Mouse (Mus musculus): ENCODE measurements at regions not wholly inside any gene's neighbourhood (a gene's known extent, or its start where the extent isn't known, plus 50 kb on each side); places are given as distances from the start of the nearest gene placed in this dataset.

DNA sequence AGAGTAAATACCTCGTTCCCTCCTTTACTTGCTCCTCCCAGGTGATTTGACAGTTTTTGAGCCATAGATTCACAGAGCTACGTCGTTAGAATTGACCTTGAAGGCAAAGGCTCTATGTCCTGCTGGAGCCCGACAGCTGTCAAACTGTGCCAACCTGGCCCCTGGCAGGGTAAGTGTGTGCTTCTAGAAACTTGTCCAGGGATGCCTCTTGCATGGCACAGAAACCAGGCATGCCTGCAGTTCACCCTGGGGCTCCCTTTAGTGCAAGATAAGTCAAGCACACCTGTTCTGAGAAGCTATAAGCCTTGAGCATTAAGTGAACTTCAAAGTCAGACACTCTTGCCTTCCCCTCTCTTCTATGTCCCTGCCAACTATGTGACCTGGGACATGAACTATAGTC, 64.1 kb upstream of the Rpl10-ps3 start:
- Histone ChIP-seq H3K9ac (ENCODE audit: control insufficient read depth, low read depth, low read length, poor library complexity, severe bottlenecking) (no peak overlapping the region), H3K4me1 (ENCODE audit: control insufficient read depth in 1 of 2, insufficient read depth in 2 of 2, low read length in 2 of 2) (no peaks in the 10 kb centered on the region), H3K36me3 (ENCODE audit: control insufficient read depth in 1 of 2, insufficient read depth in 2 of 2, low read length in 2 of 2) (no peaks in the 10 kb centered on the region), H3K9me3 (replicated peaks; ENCODE audit: insufficient read depth, low read length) (no peaks in the 10 kb centered on the region), H3K79me2 (ENCODE audit: control insufficient read depth, insufficient read depth, low read length, poor library complexity) (no peaks in the 10 kb centered on the region), H3K27ac (ENCODE audit: control insufficient read depth, low read depth, low read length) (no peak overlapping the region), H3K27me3 (ENCODE audit: control insufficient read depth in 1 of 2, insufficient read depth in 2 of 2, low read length in 2 of 2) (no peaks in the 10 kb centered on the region; a peak in 2 of 4 replicates), H3K4me3 (ENCODE audit: control insufficient read depth in 1 of 2, insufficient read depth in 1 of 2, low read depth in 2 of 2, low read length in 2 of 2) (no peak overlapping the region)
- DNase-seq (ENCODE audit: low read depth, low spot score) = no peak
- TF ChIP-seq ZNF384 (IDR thresholded peaks at IDR 0.05; ENCODE audit: low read depth, low read length) (no peak), RAD21 (IDR thresholded peaks at IDR 0.05; ENCODE audit: low read depth, low read length) (no peak), ETS1 (IDR thresholded peaks at IDR 0.05; ENCODE audit: low read depth, low read length) (no peak), JUND (IDR thresholded peaks at IDR 0.05; ENCODE audit: low read depth, low read length) (no peak), MYB (IDR thresholded peaks at IDR 0.05; ENCODE audit: low read depth, low read length) (no peak), SMC3 (IDR thresholded peaks at IDR 0.05; ENCODE audit: low read depth, low read length) (no peak), POLR2AphosphoS2 (IDR thresholded peaks at IDR 0.05; ENCODE audit: low read length) (no peak), CHD1 (IDR thresholded peaks at IDR 0.05; ENCODE audit: low read depth, low read length) (no peak), USF1 (IDR thresholded peaks at IDR 0.05; ENCODE audit: low read depth, low read length) (no peak)

DNA sequence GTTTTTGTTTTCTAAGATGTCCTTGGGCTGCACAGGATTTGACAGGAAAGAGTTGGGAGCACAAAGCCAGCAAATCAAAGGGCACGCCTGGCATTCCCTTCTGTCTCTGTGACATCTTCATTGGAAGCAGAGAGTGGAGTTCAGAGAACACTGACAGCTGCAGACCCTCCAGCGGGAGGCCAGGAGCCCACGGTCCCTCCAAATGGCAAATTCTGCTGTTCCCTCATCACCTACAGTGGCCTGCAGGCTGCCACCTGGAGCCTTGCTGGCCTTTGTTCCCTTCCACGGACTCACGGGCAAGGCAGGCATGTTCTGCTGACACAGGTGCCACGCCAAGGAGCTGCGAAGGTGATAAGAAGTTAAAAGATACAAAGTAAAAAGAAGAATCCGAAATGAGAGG, 68.2 kb upstream of the Rpl10-ps3 start:
- no peaks in the 10 kb centered on the region for H3K9me3 ChIP-seq (replicated peaks; ENCODE audit: insufficient read depth, low read length)
- no peak for DNase-seq (ENCODE audit: low read depth, low spot score)
- no peak overlapping the region for H3K9ac ChIP-seq (ENCODE audit: control insufficient read depth, low read depth, low read length, poor library complexity, severe bottlenecking)
- no peaks in the 10 kb centered on the region; a peak in 1 of 4 replicates for H3K27me3 ChIP-seq (ENCODE audit: control insufficient read depth in 1 of 2, insufficient read depth in 2 of 2, low read length in 2 of 2)
- H3K4me3 ChIP-seq (ENCODE audit: control insufficient read depth in 1 of 2, insufficient read depth in 1 of 2, low read depth in 2 of 2, low read length in 2 of 2) = no peak overlapping the region
- no peaks in the 10 kb centered on the region for H3K79me2 ChIP-seq (ENCODE audit: control insufficient read depth, insufficient read depth, low read length, poor library complexity)
- TF ChIP-seq MYB (IDR thresholded peaks at IDR 0.05; ENCODE audit: low read depth, low read length) = no peak
- no peak for TF ChIP-seq TBP (IDR thresholded peaks at IDR 0.05; ENCODE audit: low read depth, low read length)
- TF ChIP-seq POLR2AphosphoS2 (IDR thresholded peaks at IDR 0.05; ENCODE audit: low read length) = no peak
- TF ChIP-seq CHD1 (IDR thresholded peaks at IDR 0.05; ENCODE audit: low read depth, low read length) = no peak
- no peak for TF ChIP-seq BHLHE40 (IDR thresholded peaks at IDR 0.05; ENCODE audit: borderline replicate concordance, low read depth, low read length)
- no peak for TF ChIP-seq MXI1 (IDR thresholded peaks at IDR 0.05; ENCODE audit: low read depth, low read length)
- no peak for TF ChIP-seq CHD2 (IDR thresholded peaks at IDR 0.05; ENCODE audit: low read length)
- TF ChIP-seq MAZ (IDR thresholded peaks at IDR 0.05; ENCODE audit: low read depth, low read length) = no peak
- no peak for TF ChIP-seq KAT2A (conservative IDR thresholded peaks at IDR 0.05; ENCODE audit: low read depth, low read length)
- TF ChIP-seq USF2 (IDR thresholded peaks at IDR 0.05; ENCODE audit: borderline replicate concordance in 1 of 2, insufficient read depth in 1 of 2, low read depth in 1 of 2, low read length in 2 of 2) = no peak
- TF ChIP-seq NRF1 (IDR thresholded peaks at IDR 0.05; ENCODE audit: insufficient read depth, low read depth, low read length, poor library complexity, severe bottlenecking) = no peak
- TF ChIP-seq GATA1 (IDR thresholded peaks at IDR 0.05; ENCODE audit: low read depth, low read length) = no peak
- TF ChIP-seq TCF12 (IDR thresholded peaks at IDR 0.05; ENCODE audit: low read depth, low read length) = no peak
- TF ChIP-seq HCFC1 (IDR thresholded peaks at IDR 0.05; ENCODE audit: low read depth, low read length) = no peak
- TF ChIP-seq UBTF (IDR thresholded peaks at IDR 0.05; ENCODE audit: borderline replicate concordance, insufficient read depth, low read depth, low read length) = no peak
- TF ChIP-seq ETS1 (IDR thresholded peaks at IDR 0.05; ENCODE audit: low read depth, low read length) = no peak
- TF ChIP-seq ZMIZ1 (IDR thresholded peaks at IDR 0.05; ENCODE audit: low read depth, low read length) = no peak
- TF ChIP-seq POLR2A (IDR thresholded peaks at IDR 0.05; ENCODE audit: control insufficient read depth in 1 of 2, insufficient read depth in 1 of 2, low read depth in 1 of 2, low read length in 2 of 2, poor library complexity in 1 of 2) = no peak
- TF ChIP-seq MEF2A (IDR thresholded peaks at IDR 0.05; ENCODE audit: extremely low read depth, insufficient replicate concordance, low read depth, low read length, poor library complexity, severe bottlenecking) = no peak
- H3K27ac ChIP-seq (ENCODE audit: control insufficient read depth, low read depth, low read length) = no peak overlapping the region
- peaks cover 6 to 9% of the 10 kb centered on the region in 2 experiments; a peak in 3 of 4 replicates for H3K4me1 ChIP-seq (ENCODE audit: control insufficient read depth in 1 of 2, insufficient read depth in 2 of 2, low read length in 2 of 2)
- peaks cover 0 to 7% of the 10 kb centered on the region in 2 experiments; a peak in 2 of 4 replicates for H3K36me3 ChIP-seq (ENCODE audit: control insufficient read depth in 1 of 2, insufficient read depth in 2 of 2, low read length in 2 of 2)
